Mouse (Mus musculus) common myeloid progenitor, adult 5-6 weeks (primary cell): Measurements from ENCODE around the gene Spout1. TPM values are rescaled to one million over a fixed set of nuclear protein-coding genes. Genes with fewer than 3 reads are reported as not detected.

Experiments
- ATAC-seq: replicated peaks from 2 replicates; pipeline ENCODE4 v1.8.0; 2016; ENCODE audit warnings: low read depth, mild to moderate bottlenecking, moderate TSS enrichment, inconsistent platforms; ENCODE audit not compliant: poor library complexity, severe bottlenecking
- total RNA-seq: library from RNA; stranded (forward); fragments of 200-1000, 187-1606 nt; gene quantifications from 2 replicates; pipeline ENCODE4 v1.2.3, GENCODE M21; 2017

The Spout1 gene
- 29.8 and 38.4 TPM in 2 replicates for total RNA-seq

GRCm38 (mm10) chr2:30177700-30178675 is at the start of gene Spout1:
Gene Spout1, minus strand, starts transcription at chr2:30178459.
- ATAC-seq: peak; percentile 100

GRCm38 (mm10) chr2:30216293-30216692 is 38.0 kb upstream of the Spout1 start:
- ATAC-seq: no peak

- no peak for ATAC-seq
Observed at GRCm38 (mm10) chr2:30215493-30215892, 37.2 kb upstream of the Spout1 start.

GRCm38 (mm10) chr2:30214745-30215144 is 36.5 kb upstream of the Spout1 start:
- ATAC-seq: no peak

- ATAC-seq: no peak
Observed at GRCm38 (mm10) chr2:30212951-30213350, 34.7 kb upstream of the Spout1 start.

GRCm38 (mm10) chr2:30212169-30212545 is 33.9 kb upstream of the Spout1 start:
- ATAC-seq: no peak

GRCm38 (mm10) chr2:30211408-30212168 is 33.3 kb upstream of the Spout1 start:
- no peak for ATAC-seq

GRCm38 (mm10) chr2:30207886-30208285 is 29.6 kb upstream of the Spout1 start:
- no peak for ATAC-seq

- ATAC-seq: no peak
Observed at GRCm38 (mm10) chr2:30207401-30207800, 29.1 kb upstream of the Spout1 start.

GRCm38 (mm10) chr2:30205629-30206357 is 27.5 kb upstream of the Spout1 start, which contains the start of gene Kyat1:
Gene Kyat1, minus strand, starts transcription at chr2:30205847.
- ATAC-seq: peak; percentile 94

GRCm38 (mm10) chr2:30205255-30205628 is 27.0 kb upstream of the Spout1 start:
- peak; percentile 23 for ATAC-seq

- ATAC-seq: no peak
Observed at GRCm38 (mm10) chr2:30203439-30203838, 25.2 kb upstream of the Spout1 start.

- no peak for ATAC-seq
Observed at GRCm38 (mm10) chr2:30200388-30200925, 22.2 kb upstream of the Spout1 start.

GRCm38 (mm10) chr2:30199984-30200383 is 21.7 kb upstream of the Spout1 start:
- ATAC-seq: no peak

GRCm38 (mm10) chr2:30198021-30198420 is 19.8 kb upstream of the Spout1 start:
- ATAC-seq: no peak

- ATAC-seq: no peak
Observed at GRCm38 (mm10) chr2:30194656-30195055, 16.4 kb upstream of the Spout1 start.

GRCm38 (mm10) chr2:30191790-30192580 is 13.7 kb upstream of the Spout1 start:
- no peak for ATAC-seq

- ATAC-seq: no peak
Observed at GRCm38 (mm10) chr2:30185681-30186080, 7.4 kb upstream of the Spout1 start.

- ATAC-seq: no peak; the same call in 1 of the 2 replicates
Observed at GRCm38 (mm10) chr2:30185276-30185675, 7.0 kb upstream of the Spout1 start.
